Mouse (Mus musculus): ENCODE data around the gene Dapp1.

GRCm38 (mm10) chr3:137974306-137974705 is 7.0 kb downstream of the Dapp1 start:
- TF ChIP-seq POLR2A (IDR thresholded peaks at IDR 0.05; ENCODE audit: insufficient read depth, low read length): no peak
- TF ChIP-seq EP300 (IDR thresholded peaks at IDR 0.05; ENCODE audit: insufficient read depth, low read depth, low read length): no peak
- TF ChIP-seq CTCF (IDR thresholded peaks at IDR 0.05; ENCODE audit: low read depth, low read length): no peak

All from ES-Bruce4 (cell line).